Mouse (Mus musculus): Measurements from ENCODE around the gene Smad3. TPM values are rescaled to one million over a fixed set of nuclear protein-coding genes. Genes with fewer than 3 reads are reported as not detected.

Gene Smad3
- total and polyA plus RNA-seq, 2 experiments from 2014 or later = 5.5 to 16.0 TPM

- WGBS = 68% methylated on average over 6 of the region's 6 CpGs
- Histone ChIP-seq H3K4me3 (ENCODE audit: low read depth, low read length) (no peak overlapping the region), H3K27ac (ENCODE audit: low read depth, low read length) (no peak overlapping the region), H3K4me1 (ENCODE audit: insufficient read depth) (peaks cover 5% of the 10 kb centered on the region), H3K4me2 (ENCODE audit: low read depth) (no peak overlapping the region), H3K9ac (no peak overlapping the region), H3K9me3 (ENCODE audit: low read length) (no peaks in the 10 kb centered on the region), H3K27me3 (ENCODE audit: insufficient read depth, low read length) (no peaks in the 10 kb centered on the region), H3K36me3 (ENCODE audit: insufficient read depth) (no peaks in the 10 kb centered on the region; the same call in 1 of the 2 replicates)
- no peak for TF ChIP-seq CTCF (IDR thresholded peaks at IDR 0.05; ENCODE audit: low read depth)
- no peak for ATAC-seq
- no peak for DNase-seq
These were observed 52.6 kb downstream of the Smad3 start for GRCm38 (mm10) chr9:63704979-63705751.

- H3K4me3 ChIP-seq (ENCODE audit: low read depth, low read length) = no peak overlapping the region
- ATAC-seq (no peak), DNase-seq (no peak)
- peaks cover 5% of the 10 kb centered on the region for H3K4me1 ChIP-seq (ENCODE audit: insufficient read depth)
- 72% methylated on average over 5 of the region's 5 CpGs for WGBS
- no peak overlapping the region for H3K4me2 ChIP-seq (ENCODE audit: low read depth)
- TF ChIP-seq CTCF (IDR thresholded peaks at IDR 0.05; ENCODE audit: low read depth) = no peak
- no peaks in the 10 kb centered on the region for H3K9me3 ChIP-seq (ENCODE audit: low read length)
- H3K27me3 ChIP-seq (ENCODE audit: insufficient read depth, low read length) = no peaks in the 10 kb centered on the region
- H3K36me3 ChIP-seq (ENCODE audit: insufficient read depth) = no peaks in the 10 kb centered on the region; the same call in 1 of the 2 replicates
- H3K27ac ChIP-seq (ENCODE audit: low read depth, low read length) = no peak overlapping the region
- no peak overlapping the region for H3K9ac ChIP-seq
These were observed 53.7 kb downstream of the Smad3 start for GRCm38 (mm10) chr9:63704131-63704530.

GRCm38 (mm10) chr9:63703236-63703785 is 54.5 kb downstream of the Smad3 start:
- Histone ChIP-seq H3K4me2 (ENCODE audit: low read depth) (no peak overlapping the region), H3K4me3 (ENCODE audit: low read depth, low read length) (no peak overlapping the region), H3K9me3 (ENCODE audit: low read length) (no peaks in the 10 kb centered on the region), H3K27ac (ENCODE audit: low read depth, low read length) (no peak overlapping the region), H3K27me3 (ENCODE audit: insufficient read depth, low read length) (no peaks in the 10 kb centered on the region), H3K4me1 (ENCODE audit: insufficient read depth) (peaks cover 5% of the 10 kb centered on the region), H3K36me3 (ENCODE audit: insufficient read depth) (no peaks in the 10 kb centered on the region), H3K9ac (no peak overlapping the region)
- DNase-seq (no peak), ATAC-seq (no peak)
- WGBS = 91% methylated on average over 7 of the region's 7 CpGs
- no peak for TF ChIP-seq CTCF (IDR thresholded peaks at IDR 0.05; ENCODE audit: low read depth)

GRCm38 (mm10) chr9:63702502-63703013 is 55.2 kb downstream of the Smad3 start:
- DNase-seq (no peak), ATAC-seq (no peak)
- no peak for TF ChIP-seq CTCF (IDR thresholded peaks at IDR 0.05; ENCODE audit: low read depth)
- Histone ChIP-seq H3K9ac (no peak overlapping the region), H3K36me3 (ENCODE audit: insufficient read depth) (no peaks in the 10 kb centered on the region), H3K4me1 (ENCODE audit: insufficient read depth) (peaks cover 5% of the 10 kb centered on the region), H3K27ac (ENCODE audit: low read depth, low read length) (no peak overlapping the region), H3K4me2 (ENCODE audit: low read depth) (no peak overlapping the region), H3K9me3 (ENCODE audit: low read length) (no peaks in the 10 kb centered on the region), H3K4me3 (ENCODE audit: low read depth, low read length) (no peak overlapping the region), H3K27me3 (ENCODE audit: insufficient read depth, low read length) (no peaks in the 10 kb centered on the region)
- WGBS = 79% methylated on average over 16 of the region's 16 CpGs

- H3K9ac ChIP-seq = no peak overlapping the region
- H3K27me3 ChIP-seq (ENCODE audit: insufficient read depth, low read length) = no peaks in the 10 kb centered on the region
- H3K4me1 ChIP-seq (ENCODE audit: insufficient read depth) = peaks cover 5% of the 10 kb centered on the region
- DNase-seq = no peak
- no peak overlapping the region for H3K4me2 ChIP-seq (ENCODE audit: low read depth)
- H3K36me3 ChIP-seq (ENCODE audit: insufficient read depth) = no peaks in the 10 kb centered on the region
- WGBS = 95% methylated on average over 4 of the region's 4 CpGs
- no peaks in the 10 kb centered on the region for H3K9me3 ChIP-seq (ENCODE audit: low read length)
- no peak for ATAC-seq
- no peak overlapping the region for H3K4me3 ChIP-seq (ENCODE audit: low read depth, low read length)
- no peak overlapping the region for H3K27ac ChIP-seq (ENCODE audit: low read depth, low read length)
- TF ChIP-seq CTCF (IDR thresholded peaks at IDR 0.05; ENCODE audit: low read depth) = no peak
These were observed 55.9 kb downstream of the Smad3 start for GRCm38 (mm10) chr9:63701957-63702309.

GRCm38 (mm10) chr9:63701258-63701956 is 56.4 kb downstream of the Smad3 start:
- WGBS = 81% methylated on average over 10 of the region's 10 CpGs
- Histone ChIP-seq H3K9ac (no peak overlapping the region), H3K9me3 (ENCODE audit: low read length) (no peaks in the 10 kb centered on the region), H3K36me3 (ENCODE audit: insufficient read depth) (no peaks in the 10 kb centered on the region), H3K27ac (ENCODE audit: low read depth, low read length) (no peak overlapping the region), H3K27me3 (ENCODE audit: insufficient read depth, low read length) (no peaks in the 10 kb centered on the region), H3K4me2 (ENCODE audit: low read depth) (no peak overlapping the region), H3K4me3 (ENCODE audit: low read depth, low read length) (no peak overlapping the region), H3K4me1 (ENCODE audit: insufficient read depth) (peaks cover 5% of the 10 kb centered on the region)
- ATAC-seq (no peak), DNase-seq (no peak)
- TF ChIP-seq CTCF (IDR thresholded peaks at IDR 0.05; ENCODE audit: low read depth) = peak; percentile 17; the same call in 1 of the 2 replicates

- Histone ChIP-seq H3K4me2 (ENCODE audit: low read depth) (no peak overlapping the region), H3K36me3 (ENCODE audit: insufficient read depth) (no peaks in the 10 kb centered on the region), H3K27me3 (ENCODE audit: insufficient read depth, low read length) (no peaks in the 10 kb centered on the region), H3K4me1 (ENCODE audit: insufficient read depth) (peaks cover 5% of the 10 kb centered on the region; the same call in 1 of the 2 replicates), H3K9me3 (ENCODE audit: low read length) (no peaks in the 10 kb centered on the region), H3K27ac (ENCODE audit: low read depth, low read length) (no peak overlapping the region), H3K9ac (no peak overlapping the region), H3K4me3 (ENCODE audit: low read depth, low read length) (no peak overlapping the region)
- DNase-seq (no peak), ATAC-seq (no peak)
- WGBS = 79% methylated on average over 4 of the region's 4 CpGs
- TF ChIP-seq CTCF (IDR thresholded peaks at IDR 0.05; ENCODE audit: low read depth) = no peak
These were observed 58.6 kb downstream of the Smad3 start for GRCm38 (mm10) chr9:63699145-63699544.
